11 mouse cellular contexts compared by ENCODE assay signal in genomic region chr2:96667113-96667512, GRCm38 (mm10).
"Had no signal": no experiment of that assay in that cellular context is flagged by ENCODE, and none has a peak within 500 bp of the region (broad histone marks: within the 10 kb centered on the region; RNA-seq: fewer than 3 reads in every experiment).

No protein-coding gene starts in this region.

- H3K9me3 ChIP-seq: kidney, embryonic 15.5 days; limb, embryonic 13.5 days; stomach, embryonic 15.5 days had no signal

- DNase-seq: kidney, adult 2 months; kidney, postnatal 14 days; left cerebral cortex, postnatal 4 days; lung, adult 18-20 months; right cerebral cortex, postnatal 14 days; thymus, adult 2 months; thymus, postnatal 25 days had no signal

- H3K27me3 ChIP-seq: kidney, embryonic 15.5 days; limb, embryonic 13.5 days; stomach, embryonic 15.5 days had no signal

- H3K36me3 ChIP-seq: kidney, embryonic 15.5 days; limb, embryonic 13.5 days; stomach, embryonic 15.5 days had no signal

- H3K27ac ChIP-seq: kidney, embryonic 15.5 days; limb, embryonic 13.5 days; liver, embryonic 14.5 days; stomach, embryonic 15.5 days had no signal

- H3K4me2 ChIP-seq: kidney, embryonic 15.5 days; limb, embryonic 13.5 days; stomach, embryonic 15.5 days had no signal

- H3K9ac ChIP-seq: kidney, embryonic 15.5 days; limb, embryonic 13.5 days; liver, embryonic 14.5 days; stomach, embryonic 15.5 days had no signal

- H3K4me3 ChIP-seq: kidney, embryonic 15.5 days; limb, embryonic 13.5 days; stomach, embryonic 15.5 days had no signal

- H3K4me1 ChIP-seq: kidney, embryonic 15.5 days; limb, embryonic 13.5 days; stomach, embryonic 15.5 days had no signal
